Mouse (Mus musculus): ENCODE results near the gene Ctsa.

DNA sequence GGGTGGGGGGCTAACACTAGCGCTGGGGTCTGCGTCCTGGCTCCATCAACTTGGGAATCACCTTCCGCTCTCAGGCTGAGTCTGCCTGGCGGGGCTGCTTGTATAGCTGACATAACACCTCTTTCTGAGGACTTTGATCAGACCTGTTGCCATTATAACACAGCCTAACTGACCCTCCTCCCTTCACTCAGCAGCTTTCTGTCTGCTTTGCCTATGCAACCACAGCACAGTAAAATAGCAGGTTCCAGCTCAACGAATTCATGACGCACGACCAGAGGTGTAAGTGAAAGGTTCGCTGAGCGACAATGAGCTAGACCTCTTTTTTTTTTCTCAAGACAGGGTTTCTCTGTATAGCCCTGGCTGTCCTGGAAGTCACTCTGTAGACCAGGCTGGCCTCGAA lies 1.6 kb upstream of the Ctsa start:
- TF ChIP-seq CTCF (IDR thresholded peaks at IDR 0.05; ENCODE audit: control insufficient read depth, insufficient read depth, insufficient replicate concordance, low read depth, low read length) (no peak), POLR2A (IDR thresholded peaks at IDR 0.05; ENCODE audit: control insufficient read depth, low read depth, low read length) (no peak)
